Mouse (Mus musculus) lung, embryonic 14.5 days (tissue): ENCODE data around the gene Daam2. TPM values are rescaled to one million over a fixed set of nuclear protein-coding genes. Genes with fewer than 3 reads are reported as not detected.

ENCODE experiments used
- ATAC-seq: fragments of 200-750 bp; cut with Nextera tagmentation; 2 replicates; pipeline ENCODE4 v1.8.0; 2017; ENCODE audit warnings: mild to moderate bottlenecking, moderate TSS enrichment, moderate library complexity; ENCODE audit not compliant: insufficient read depth
- DNase-seq: peaks from one replicate; pipeline ENCODE4 v3.0.0-alpha.2; 2015
- H3K27ac ChIP-seq: fragments of 300-500 bp; sonication (generic); 2 replicates; pipeline ENCODE4 v1.5.1; 2014; ENCODE audit warnings: low read depth, mild to moderate bottlenecking, moderate library complexity
- H3K27me3 ChIP-seq: fragments of 300-500 bp; sonication (generic); 2 replicates; pipeline ENCODE4 v1.6.1; 2014; ENCODE audit warnings: low read length, control low read depth; ENCODE audit not compliant: insufficient read depth
- H3K36me3 ChIP-seq: fragments of 300-500 bp; sonication (generic); 2 replicates; pipeline ENCODE4 v1.6.1; 2014; ENCODE audit warnings: control low read depth; ENCODE audit not compliant: insufficient read depth
- H3K4me1 ChIP-seq: fragments of 300-500 bp; sonication (generic); 2 replicates; pipeline ENCODE4 v1.6.1; 2014; ENCODE audit warnings: antibody characterized with exemption, control low read depth; ENCODE audit not compliant: insufficient read depth
- H3K4me2 ChIP-seq: fragments of 300-500 bp; sonication (generic); 2 replicates; pipeline ENCODE4 v1.6.1; 2014; ENCODE audit warnings: mild to moderate bottlenecking
- H3K4me3 ChIP-seq: fragments of 300-500 bp; sonication (generic); 2 replicates; pipeline ENCODE4 v1.5.1; 2014; ENCODE audit warnings: low read depth, low read length
- H3K9ac ChIP-seq: fragments of 300-500 bp; sonication (generic); 2 replicates; pipeline ENCODE4 v1.6.1; 2014
- H3K9me3 ChIP-seq: fragments of 300-500 bp; sonication (generic); 2 replicates; pipeline ENCODE4 v1.6.1; 2016; ENCODE audit warnings: low read depth, low read length, control low read depth
- CTCF ChIP-seq: IDR thresholded peaks from 2 replicates; pipeline ENCODE4 v1.5.1; 2016; ENCODE audit warnings: antibody characterized with exemption, low read depth
- WGBS: fragments of 180-500 bp; shearing (Covaris S2); extraction: QIAGEN DNeasy Blood & Tissue Kit; methylation state at CpG from one replicate; pipeline ENCODE4 v1.1.7; 2014; 5-methylcytosine and 5-hydroxymethylcytosine counted together
- polyA plus RNA-seq: library from polyadenylated mRNA; unstranded; fragments of >200 nt; fragmentation: Nextera tagmentation; extraction: Ambion mirVana; gene quantifications from 2 replicates; pipeline ENCODE4 v1.2.1, GENCODE M21; 2014

Daam2 gene
- 18.1 and 19.6 TPM in 2 replicates for polyA plus RNA-seq

DNA sequence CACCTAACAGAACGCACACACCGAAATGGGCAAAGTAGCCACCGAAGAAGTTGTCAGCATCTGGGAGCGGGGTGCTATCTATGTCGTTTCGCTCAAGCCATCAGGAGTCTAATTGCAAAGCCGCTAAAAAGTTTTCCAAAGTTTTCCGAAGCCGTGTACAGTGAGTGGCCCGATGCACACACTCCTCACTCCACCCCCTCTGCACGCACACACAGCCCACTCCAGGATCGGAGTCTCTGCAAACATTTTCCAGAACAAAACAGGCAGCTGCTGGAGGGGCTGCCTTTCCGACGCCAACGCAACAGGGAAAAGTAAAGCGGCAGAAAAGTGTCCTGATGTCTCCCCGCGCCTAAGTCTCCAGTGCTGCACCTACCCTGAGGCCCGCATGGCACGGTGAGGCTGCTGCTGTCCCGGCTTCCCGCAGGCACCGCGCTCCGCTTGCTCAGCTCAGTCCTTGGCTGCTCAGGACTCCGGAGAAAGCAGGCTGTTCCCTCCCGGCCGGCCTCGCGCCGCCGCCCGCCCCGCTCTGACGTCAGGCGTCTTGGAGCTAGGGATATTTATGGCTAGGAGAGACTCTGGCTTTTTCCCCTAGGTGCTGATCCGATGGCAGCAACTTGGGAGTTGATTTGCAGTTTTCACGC is at the start of gene Daam2:
Daam2 (minus strand) TSS at position 514 of the 641 bp plus-strand sequence.
- Histone ChIP-seq H3K27ac (peak within 1 kb of the TSS; percentile 88), H3K4me3 (peak within 1 kb of the TSS; percentile 52), H3K9ac (peak within 1 kb of the TSS; percentile 72), H3K27me3 (no peaks in the 10 kb centered on the region), H3K4me1 (0 out of 2 replicates have a peak, but pooled peaks cover 6% of the 10 kb centered on the region), H3K4me2 (peak within 1 kb of the TSS; percentile 74), H3K36me3 (no peaks in the 10 kb centered on the region), H3K9me3 (no peaks in the 10 kb centered on the region)
- TF ChIP-seq CTCF, result no peak
- peak; percentile 91 for DNase-seq
- ATAC-seq, result peak; percentile 84
- 1% methylated on average over 38 of the region's 38 CpGs for WGBS

DNA sequence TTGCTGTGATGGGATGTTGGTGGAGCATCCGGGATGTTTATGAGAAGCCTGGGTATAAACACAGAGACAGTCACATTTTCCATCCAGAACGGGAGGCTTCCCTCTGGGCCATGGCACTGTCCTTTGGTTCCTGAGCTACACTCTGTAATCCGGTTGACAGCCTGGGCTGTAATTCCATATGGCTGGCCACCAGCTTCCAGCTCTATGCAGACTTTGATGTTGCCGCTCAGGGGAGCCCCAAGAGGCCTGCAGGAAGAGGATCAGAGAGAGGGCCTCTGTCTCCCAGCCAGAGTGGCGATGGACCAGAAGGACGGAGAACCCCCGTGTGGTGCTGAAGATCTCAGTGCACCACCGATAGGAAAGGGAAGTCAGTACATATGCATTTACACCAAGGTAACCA is 46.2 kb upstream of the Daam2 start:
- no peak overlapping the region for H3K27ac ChIP-seq
- H3K27me3 ChIP-seq, result no peaks in the 10 kb centered on the region
- ATAC-seq, result no peak
- H3K36me3 ChIP-seq, result no peaks in the 10 kb centered on the region
- WGBS, result 46% methylated on average over 8 of the region's 8 CpGs
- H3K9ac ChIP-seq, result no peak overlapping the region
- DNase-seq, result no peak
- H3K4me2 ChIP-seq, result no peak overlapping the region
- H3K9me3 ChIP-seq, result no peaks in the 10 kb centered on the region
- 0 out of 2 replicates have a peak, but pooled peaks cover 2% of the 10 kb centered on the region for H3K4me1 ChIP-seq
- TF ChIP-seq CTCF, result no peak
- H3K4me3 ChIP-seq, result no peak overlapping the region

DNA sequence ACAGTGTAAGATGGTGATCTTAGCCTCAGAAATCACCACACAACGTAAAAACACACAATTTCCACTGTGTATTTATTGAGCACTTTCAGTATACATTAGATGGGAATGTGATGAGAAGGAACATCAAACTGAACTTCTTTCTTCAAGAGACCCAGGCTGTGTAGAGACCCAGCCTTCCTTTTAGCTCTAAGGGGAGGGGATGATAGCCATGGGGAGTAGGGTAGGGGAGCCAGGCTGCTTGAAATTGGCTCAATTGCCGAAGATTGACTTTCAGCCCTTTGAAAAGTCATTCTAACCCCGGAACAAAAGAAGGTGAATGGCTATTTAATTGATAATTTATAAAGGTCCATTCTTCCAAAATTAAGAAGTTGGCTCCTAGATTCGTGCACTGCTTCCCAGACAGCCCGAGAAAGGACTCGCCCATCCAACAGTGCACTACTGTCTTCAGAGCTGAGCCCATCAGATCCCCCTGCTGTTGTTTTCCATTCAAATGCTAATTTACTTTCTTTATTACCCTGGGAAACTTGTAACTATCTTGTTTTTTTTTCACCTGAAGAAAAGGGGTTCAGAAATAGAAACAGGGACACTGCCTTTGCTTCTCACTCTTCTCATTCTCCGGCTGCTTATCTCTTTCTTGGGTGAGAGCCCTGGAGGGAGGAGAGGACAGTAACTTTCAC is 43.3 kb upstream of the Daam2 start:
- TF ChIP-seq CTCF, result no peak
- WGBS, result 65% methylated on average over 7 of the region's 7 CpGs
- H3K27me3 ChIP-seq, result no peaks in the 10 kb centered on the region

DNA sequence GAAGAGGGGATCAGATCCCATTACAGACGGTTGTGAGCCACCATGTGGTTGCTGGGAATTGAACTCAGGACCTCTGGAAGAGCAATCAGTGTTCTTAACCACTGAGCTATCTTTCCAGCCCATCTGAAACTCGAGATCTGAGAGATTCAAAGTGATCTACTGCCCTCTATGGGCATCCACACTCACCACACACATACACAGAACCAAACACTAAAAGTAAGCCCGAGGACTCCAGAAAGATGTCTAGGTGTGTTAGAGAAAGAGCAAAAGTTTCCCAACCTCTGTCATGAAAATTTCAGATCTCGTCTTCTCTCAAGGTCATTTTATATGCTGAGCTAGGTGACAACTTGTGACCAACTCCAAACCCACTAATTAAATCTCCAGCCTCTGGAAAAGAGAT is 41.3 kb upstream of the Daam2 start:
- Histone ChIP-seq H3K4me2 (no peak overlapping the region), H3K9ac (no peak overlapping the region), H3K36me3 (no peaks in the 10 kb centered on the region), H3K27ac (no peak overlapping the region), H3K27me3 (no peaks in the 10 kb centered on the region), H3K4me1 (no peaks in the 10 kb centered on the region), H3K4me3 (no peak overlapping the region), H3K9me3 (no peaks in the 10 kb centered on the region; the same call in 1 of the 2 replicates)
- DNase-seq (no peak), ATAC-seq (no peak)
- no peak for TF ChIP-seq CTCF
- WGBS, result 73% methylated on average over 4 of the region's 4 CpGs

More for the DNA sequence above, 43.3 kb upstream of the Daam2 start:
- Histone ChIP-seq H3K27ac (no peak overlapping the region), H3K9me3 (no peaks in the 10 kb centered on the region), H3K9ac (no peak overlapping the region), H3K4me2 (no peak overlapping the region), H3K36me3 (no peaks in the 10 kb centered on the region), H3K4me3 (no peak overlapping the region), H3K4me1 (no peaks in the 10 kb centered on the region)
- no peak for ATAC-seq
- no peak for DNase-seq

DNA sequence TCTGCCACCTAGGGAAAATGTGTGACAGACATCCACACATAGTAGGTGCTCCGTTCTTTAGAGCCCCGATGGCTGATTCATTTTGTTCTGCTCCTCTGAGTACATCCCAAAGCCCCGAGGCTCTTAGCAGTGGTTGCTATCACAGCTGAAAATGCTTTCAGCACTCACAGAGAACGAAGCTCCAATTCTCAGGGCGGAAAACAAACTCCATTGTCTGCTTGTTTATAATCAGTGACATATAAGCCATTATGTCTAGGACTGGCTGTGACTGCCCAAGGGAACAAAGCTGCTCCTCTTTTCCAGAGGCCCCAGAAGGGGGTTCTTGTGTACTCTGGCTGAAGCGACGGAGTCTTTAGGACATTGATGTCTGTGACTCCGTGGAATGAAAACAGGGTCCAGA is 25.9 kb upstream of the Daam2 start:
- Histone ChIP-seq H3K9me3 (no peaks in the 10 kb centered on the region), H3K4me2 (no peak overlapping the region), H3K36me3 (no peaks in the 10 kb centered on the region), H3K4me1 (no peaks in the 10 kb centered on the region), H3K4me3 (no peak overlapping the region), H3K27ac (no peak overlapping the region), H3K27me3 (no peaks in the 10 kb centered on the region), H3K9ac (no peak overlapping the region)
- ATAC-seq (no peak), DNase-seq (peak; percentile 61)
- TF ChIP-seq CTCF, result no peak
- 39% methylated on average over 8 of the region's 8 CpGs for WGBS

DNA sequence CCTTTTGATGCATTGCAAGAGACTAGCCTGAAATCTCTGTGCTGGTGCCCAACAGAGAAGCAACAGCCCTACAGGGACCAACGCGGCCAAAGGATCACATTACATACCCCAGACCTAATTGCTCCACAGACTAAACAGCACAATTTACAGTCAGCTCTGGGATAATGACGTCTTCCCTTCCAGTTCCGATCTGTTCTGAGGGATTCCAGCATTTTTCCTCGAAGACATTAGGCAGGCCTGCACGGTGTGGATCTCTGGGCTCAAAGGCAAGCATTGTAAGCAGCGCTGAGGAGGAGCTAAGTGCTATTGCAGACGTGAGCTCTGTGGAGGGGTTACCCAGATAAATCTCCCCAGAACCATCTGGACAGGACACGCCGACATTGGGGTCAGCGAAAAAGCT is 18.3 kb upstream of the Daam2 start:
- H3K4me1 ChIP-seq, result no peaks in the 10 kb centered on the region
- H3K9ac ChIP-seq, result no peak overlapping the region
- H3K27me3 ChIP-seq, result no peaks in the 10 kb centered on the region
- 40% methylated on average over 11 of the region's 11 CpGs for WGBS
- no peak overlapping the region for H3K27ac ChIP-seq
- no peaks in the 10 kb centered on the region for H3K9me3 ChIP-seq
- DNase-seq, result peak; percentile 11
- H3K4me2 ChIP-seq, result no peak overlapping the region
- no peak overlapping the region for H3K4me3 ChIP-seq
- ATAC-seq, result no peak
- H3K36me3 ChIP-seq, result no peaks in the 10 kb centered on the region
- TF ChIP-seq CTCF, result no peak

DNA sequence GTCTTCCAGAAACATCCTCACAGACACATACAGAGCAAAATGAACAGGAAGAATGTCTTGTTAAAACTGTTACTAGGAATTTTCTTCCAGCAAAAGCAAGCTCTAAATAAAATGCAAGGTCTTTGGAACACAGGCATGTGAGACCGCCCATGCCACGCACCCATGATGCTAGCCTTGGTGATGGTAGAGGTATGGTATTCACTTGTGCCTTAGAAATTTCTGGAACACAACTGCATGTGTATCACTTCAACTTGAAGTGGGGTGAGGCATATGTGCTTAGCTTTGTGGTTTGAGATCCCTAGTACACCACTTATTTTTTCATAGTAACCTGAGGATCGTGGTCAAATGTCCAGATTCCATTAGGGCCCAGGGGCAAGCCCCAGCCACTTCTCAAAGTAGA is 13.2 kb upstream of the Daam2 start:
- no peak for ATAC-seq
- WGBS, result 89% methylated on average over 3 of the region's 3 CpGs
- TF ChIP-seq CTCF, result no peak
- Histone ChIP-seq H3K4me3 (no peak overlapping the region), H3K27ac (no peak overlapping the region), H3K9ac (no peak overlapping the region), H3K27me3 (no peaks in the 10 kb centered on the region), H3K9me3 (no peaks in the 10 kb centered on the region), H3K4me1 (no peaks in the 10 kb centered on the region), H3K36me3 (no peaks in the 10 kb centered on the region), H3K4me2 (no peak overlapping the region)
- DNase-seq, result no peak
